Mouse (Mus musculus) midbrain, postnatal 0 days (tissue): ENCODE data around the gene Avl9. TPM values are rescaled to one million over a fixed set of nuclear protein-coding genes. Genes with fewer than 3 reads are reported as not detected.

Source experiments
- ATAC-seq: fragments of 200-750 bp; cut with Nextera tagmentation; 2 replicates; pipeline ENCODE4 v1.8.0; 2017; ENCODE audit warnings: moderate number of reproducible peaks, mild to moderate bottlenecking, moderate TSS enrichment, moderate library complexity; ENCODE audit not compliant: low FRiP score
- DNase-seq: peaks from one replicate; pipeline ENCODE4 v3.0.0-alpha.2; 2015; ENCODE audit warnings: low spot score
- H3K27ac ChIP-seq: fragments of 300-500 bp; sonication (generic); 2 replicates; pipeline ENCODE4 v1.5.1; 2014; ENCODE audit warnings: low read depth, mild to moderate bottlenecking, low read length, mixed read lengths
- H3K27me3 ChIP-seq: fragments of 300-500 bp; sonication (generic); 2 replicates; pipeline ENCODE4 v1.6.1; 2014; ENCODE audit warnings: low read length, control low read depth, mixed read lengths; ENCODE audit not compliant: insufficient read depth
- H3K36me3 ChIP-seq: fragments of 300-500 bp; sonication (generic); 2 replicates; pipeline ENCODE4 v1.6.1; 2014; ENCODE audit warnings: low read length, control low read depth, mixed read lengths; ENCODE audit not compliant: insufficient read depth
- H3K4me1 ChIP-seq: fragments of 300-500 bp; sonication (generic); 2 replicates; pipeline ENCODE4 v1.6.1; 2014; ENCODE audit warnings: mild to moderate bottlenecking, control low read depth, antibody characterized with exemption, low read length, mixed read lengths; ENCODE audit not compliant: insufficient read depth
- H3K4me2 ChIP-seq: fragments of 300-500 bp; sonication (generic); 2 replicates; pipeline ENCODE4 v1.6.1; 2014; ENCODE audit warnings: low read depth, mild to moderate bottlenecking, low read length, mixed read lengths; ENCODE audit not compliant: poor library complexity, severe bottlenecking
- H3K4me3 ChIP-seq: fragments of 300-500 bp; sonication (generic); 2 replicates; pipeline ENCODE4 v1.5.1; 2014; ENCODE audit warnings: low read depth, mild to moderate bottlenecking, low read length, moderate library complexity
- H3K9ac ChIP-seq: fragments of 300-500 bp; sonication (generic); replicated peaks from 2 replicates; pipeline ENCODE4 v1.6.1; 2014; ENCODE audit warnings: mild to moderate bottlenecking, low read length, moderate library complexity, mixed read lengths; ENCODE audit not compliant: poor library complexity, severe bottlenecking
- H3K9me3 ChIP-seq: fragments of 300-500 bp; sonication (generic); 2 replicates; pipeline ENCODE4 v1.6.1; 2016; ENCODE audit warnings: low read length, control low read depth
- CTCF ChIP-seq: IDR thresholded peaks from 2 replicates; pipeline ENCODE4 v1.5.1; 2016; ENCODE audit warnings: antibody characterized with exemption, mild to moderate bottlenecking
- WGBS: fragments of 180-500 bp; shearing (Covaris S2); extraction: QIAGEN DNeasy Blood & Tissue Kit; methylation state at CpG from one replicate; pipeline ENCODE4 v1.1.7; 2014; 5-methylcytosine and 5-hydroxymethylcytosine counted together
- polyA plus RNA-seq: library from polyadenylated mRNA; unstranded; fragments of >200 nt; fragmentation: Nextera tagmentation; extraction: Ambion mirVana; gene quantifications from 2 replicates; pipeline ENCODE4 v1.2.1, GENCODE M21; 2015
- total RNA-seq: library from RNA; depleted of rRNA; stranded (reverse); fragments of >200 nt; gene quantifications from 2 replicates; pipeline ENCODE4 v1.2.3, GENCODE M21; 2014; rRNA removed

Avl9 gene
- total and polyA plus RNA-seq, 2 experiments from 2014 or later: 19.7 to 46.9 TPM

- no peak overlapping the region for H3K27ac ChIP-seq
- no peak overlapping the region for H3K9ac ChIP-seq
- DNase-seq: peak; percentile 73
- H3K27me3 ChIP-seq: no peaks in the 10 kb centered on the region; the same call in 1 of the 2 replicates
- peak; percentile 95 for TF ChIP-seq CTCF
- ATAC-seq: peak; percentile 87
- H3K4me1 ChIP-seq: no peaks in the 10 kb centered on the region
- H3K9me3 ChIP-seq: no peaks in the 10 kb centered on the region
- H3K36me3 ChIP-seq: no peaks in the 10 kb centered on the region
- WGBS: 11% methylated on average over 3 of the region's 3 CpGs
- H3K4me3 ChIP-seq: no peak overlapping the region
- H3K4me2 ChIP-seq: no peak overlapping the region
These were observed 94.0 kb downstream of the Avl9 start for GRCm38 (mm10) chr6:56808656-56809055.

Other genes starting within 250 kb of the Avl9 start
- 10.3 and 17.1 TPM in 2 replicates for gene Pde1c, start 145.8 kb upstream of the Avl9 start, total RNA-seq
- 4.0 and 4.7 TPM in 2 replicates for gene Pde1c, start 145.8 kb upstream of the Avl9 start, polyA plus RNA-seq
- 36.8 and 44.7 TPM in 2 replicates for gene Lsm5, start 10.2 kb upstream of the Avl9 start, total RNA-seq
- gene Lsm5, start 10.2 kb upstream of the Avl9 start, polyA plus RNA-seq: 84.3 and 90.5 TPM in 2 replicates
- gene Kbtbd2, start 82.9 kb downstream of the Avl9 start, total RNA-seq: 36.9 and 50.1 TPM in 2 replicates
- 15.9 and 18.4 TPM in 2 replicates for gene Kbtbd2, start 82.9 kb downstream of the Avl9 start, polyA plus RNA-seq
- gene Fkbp9, start 117.2 kb downstream of the Avl9 start, total RNA-seq: 44.8 and 46.5 TPM in 2 replicates
- 31.9 and 36.7 TPM in 2 replicates for gene Fkbp9, start 117.2 kb downstream of the Avl9 start, polyA plus RNA-seq
- gene Nt5c3, start 209.0 kb downstream of the Avl9 start, total RNA-seq: 83.2 and 98.4 TPM in 2 replicates
- 181 and 182 TPM in 2 replicates for gene Nt5c3, start 209.0 kb downstream of the Avl9 start, polyA plus RNA-seq
- 0.33 and 1.7 TPM in 2 replicates for gene Vmn1r4, start 209.1 kb downstream of the Avl9 start, total RNA-seq
- gene Vmn1r4, start 209.1 kb downstream of the Avl9 start, polyA plus RNA-seq: 0.46 and 0.88 TPM in 2 replicates